Mouse (Mus musculus): ENCODE results near the gene Rxrg. TPM values are rescaled to one million over a fixed set of nuclear protein-coding genes. Genes with fewer than 3 reads are reported as not detected.

Rxrg gene
- total RNA-seq, 1 experiment, result 0.45 TPM

DNA sequence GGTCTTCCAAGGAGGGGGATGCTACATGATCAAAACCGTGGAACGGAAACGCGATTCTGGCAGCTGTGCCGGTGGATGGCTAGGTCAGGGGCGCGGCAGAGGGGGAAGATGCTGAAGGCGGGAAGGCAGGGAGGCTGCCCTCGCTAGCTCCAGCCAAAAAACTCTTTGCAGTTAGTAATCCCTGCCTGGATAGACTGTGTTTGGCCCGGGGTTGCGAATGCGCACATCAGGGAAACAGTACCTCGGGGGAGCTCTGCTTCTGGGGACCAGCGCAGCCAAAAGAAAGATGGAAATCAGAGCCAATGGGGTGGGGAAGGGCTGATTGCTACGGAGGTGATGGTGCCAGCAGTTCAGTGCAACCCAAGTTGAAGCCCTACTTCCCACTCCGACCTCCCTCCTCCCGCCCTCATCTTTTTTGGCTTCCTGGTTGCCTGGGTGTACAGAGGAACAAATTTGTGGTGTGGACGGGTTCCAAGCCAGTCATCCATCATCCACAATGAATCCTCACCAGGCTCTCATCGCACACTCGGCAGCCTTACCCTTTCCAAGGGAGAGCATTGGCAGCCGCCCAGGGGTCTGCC lies 62.4 kb downstream of the Rxrg start:
- in situ Hi-C loops (cut with MboI; ENCODE audit: low sequenced_read_pairs in 2 of 2, unreplicated experiment in 2 of 2), result no loop called here
- H3K4me3 ChIP-seq (ENCODE audit: insufficient read depth in 1 of 2, low read depth in 1 of 2, low read length in 2 of 2, poor library complexity in 1 of 2, severe bottlenecking in 1 of 2), result peak overlapping the region; percentile 38 to 59
- H3K36me3 ChIP-seq (ENCODE audit: control insufficient read depth, insufficient read depth, low read length, poor library complexity, severe bottlenecking), result no peaks in the 10 kb centered on the region
- no peak for DNase-seq (ENCODE audit: low read depth, low spot score)
- TF ChIP-seq HCFC1 (IDR thresholded peaks at IDR 0.05; ENCODE audit: borderline replicate concordance, insufficient read depth, low read length) (no peak), MAFK (IDR thresholded peaks at IDR 0.05; ENCODE audit: insufficient read depth, low read depth, low read length) (no peak), ZNF384 (IDR thresholded peaks at IDR 0.05; ENCODE audit: low read depth, low read length) (no peak), ZC3H11A (IDR thresholded peaks at IDR 0.05; ENCODE audit: borderline replicate concordance, low read depth, low read length) (no peak), CHD2 (IDR thresholded peaks at IDR 0.05; ENCODE audit: low read depth, low read length) (no peak)
- no peaks in the 10 kb centered on the region for H3K9me3 ChIP-seq (ENCODE audit: control insufficient read depth, insufficient read depth, low read depth, low read length)
- H3K27ac ChIP-seq (ENCODE audit: insufficient read depth, low read depth, low read length, poor library complexity, severe bottlenecking), result no peak overlapping the region
- H3K4me1 ChIP-seq (ENCODE audit: control insufficient read depth in 2 of 2, insufficient read depth in 2 of 2, low read length in 2 of 2, poor library complexity in 1 of 2), result peaks cover 0 to 2% of the 10 kb centered on the region in 2 experiments; a peak in 2 of 4 replicates
- no peak overlapping the region for H3K9ac ChIP-seq (ENCODE audit: insufficient read depth, low read depth, low read length, poor library complexity, severe bottlenecking)

DNA sequence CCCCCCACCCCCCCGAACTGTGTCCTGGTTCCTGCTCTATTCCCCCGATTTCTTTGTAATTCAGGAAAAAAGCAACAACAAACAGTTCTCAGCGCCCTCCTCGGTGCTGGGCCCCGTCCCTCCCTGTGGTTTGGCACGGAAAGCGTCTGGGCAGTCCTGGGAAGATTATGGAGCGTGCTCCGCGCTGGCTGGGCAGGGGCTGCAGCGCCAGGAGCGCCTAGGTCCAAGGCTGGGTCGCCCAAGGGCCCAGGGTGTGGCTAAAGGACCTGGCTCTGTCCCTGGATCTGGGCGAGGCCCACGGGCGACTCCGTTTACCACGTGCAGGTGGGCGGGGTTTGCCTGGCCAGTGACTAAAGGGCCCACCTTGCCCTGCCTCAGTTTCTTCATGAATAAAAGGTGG lies 62.9 kb downstream of the Rxrg start:
- in situ Hi-C loops (cut with MboI; ENCODE audit: low sequenced_read_pairs in 2 of 2, unreplicated experiment in 2 of 2), result no loop called here
- no peaks in the 10 kb centered on the region for H3K9me3 ChIP-seq (ENCODE audit: control insufficient read depth, insufficient read depth, low read depth, low read length)
- no peak overlapping the region for H3K27ac ChIP-seq (ENCODE audit: insufficient read depth, low read depth, low read length, poor library complexity, severe bottlenecking)
- no peaks in the 10 kb centered on the region for H3K36me3 ChIP-seq (ENCODE audit: control insufficient read depth, insufficient read depth, low read length, poor library complexity, severe bottlenecking)
- no peak for DNase-seq (ENCODE audit: low read depth, low spot score)
- peak overlapping the region; percentile 38 to 59 for H3K4me3 ChIP-seq (ENCODE audit: insufficient read depth in 1 of 2, low read depth in 1 of 2, low read length in 2 of 2, poor library complexity in 1 of 2, severe bottlenecking in 1 of 2)
- no peak for TF ChIP-seq ZC3H11A (IDR thresholded peaks at IDR 0.05; ENCODE audit: borderline replicate concordance, low read depth, low read length)
- TF ChIP-seq CHD2 (IDR thresholded peaks at IDR 0.05; ENCODE audit: low read depth, low read length), result no peak
- TF ChIP-seq MAFK (IDR thresholded peaks at IDR 0.05; ENCODE audit: insufficient read depth, low read depth, low read length), result no peak
- TF ChIP-seq ZNF384 (IDR thresholded peaks at IDR 0.05; ENCODE audit: low read depth, low read length), result no peak
- TF ChIP-seq HCFC1 (IDR thresholded peaks at IDR 0.05; ENCODE audit: borderline replicate concordance, insufficient read depth, low read length), result no peak
- H3K9ac ChIP-seq (ENCODE audit: insufficient read depth, low read depth, low read length, poor library complexity, severe bottlenecking), result no peak overlapping the region; the same call in 1 of the 2 replicates
- peaks cover 0 to 2% of the 10 kb centered on the region in 2 experiments; a peak in 2 of 4 replicates for H3K4me1 ChIP-seq (ENCODE audit: control insufficient read depth in 2 of 2, insufficient read depth in 2 of 2, low read length in 2 of 2, poor library complexity in 1 of 2)

DNA sequence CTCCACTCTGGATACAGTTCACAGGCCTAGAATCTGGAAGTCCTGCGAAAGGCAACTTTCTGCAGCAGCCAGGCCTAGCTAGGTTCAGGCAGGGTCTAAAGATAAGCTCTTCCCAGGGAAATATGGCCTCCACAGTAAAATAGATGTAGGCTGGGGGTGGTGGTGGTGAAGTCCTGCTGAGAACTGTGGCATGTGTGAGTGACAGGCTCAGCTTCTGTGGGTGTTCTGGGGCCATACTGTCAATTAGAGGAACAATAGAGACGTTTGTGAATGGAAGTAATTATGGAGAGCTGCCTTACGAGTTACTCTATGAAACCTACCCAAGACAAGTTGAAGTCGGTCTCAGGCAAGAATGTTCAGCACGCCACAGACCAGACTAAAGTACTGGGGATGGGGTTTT lies 65.0 kb downstream of the Rxrg start:
- DNase-seq (ENCODE audit: low read depth, low spot score), result no peak
- Histone ChIP-seq H3K4me3 (ENCODE audit: insufficient read depth in 1 of 2, low read depth in 1 of 2, low read length in 2 of 2, poor library complexity in 1 of 2, severe bottlenecking in 1 of 2) (no peak overlapping the region), H3K27ac (ENCODE audit: insufficient read depth, low read depth, low read length, poor library complexity, severe bottlenecking) (no peak overlapping the region), H3K4me1 (ENCODE audit: control insufficient read depth in 2 of 2, insufficient read depth in 2 of 2, low read length in 2 of 2, poor library complexity in 1 of 2) (peaks cover 0 to 2% of the 10 kb centered on the region in 2 experiments; a peak in 2 of 4 replicates), H3K9ac (ENCODE audit: insufficient read depth, low read depth, low read length, poor library complexity, severe bottlenecking) (no peak overlapping the region), H3K9me3 (ENCODE audit: control insufficient read depth, insufficient read depth, low read depth, low read length) (no peaks in the 10 kb centered on the region), H3K36me3 (ENCODE audit: control insufficient read depth, insufficient read depth, low read length, poor library complexity, severe bottlenecking) (no peaks in the 10 kb centered on the region)
- no peak for TF ChIP-seq MAFK (IDR thresholded peaks at IDR 0.05; ENCODE audit: insufficient read depth, low read depth, low read length)
- TF ChIP-seq HCFC1 (IDR thresholded peaks at IDR 0.05; ENCODE audit: borderline replicate concordance, insufficient read depth, low read length), result no peak
- TF ChIP-seq ZNF384 (IDR thresholded peaks at IDR 0.05; ENCODE audit: low read depth, low read length), result no peak
- no peak for TF ChIP-seq ZC3H11A (IDR thresholded peaks at IDR 0.05; ENCODE audit: borderline replicate concordance, low read depth, low read length)
- TF ChIP-seq CHD2 (IDR thresholded peaks at IDR 0.05; ENCODE audit: low read depth, low read length), result no peak
- in situ Hi-C loops (cut with MboI; ENCODE audit: low sequenced_read_pairs in 2 of 2, unreplicated experiment in 2 of 2), result no loop called here

DNA sequence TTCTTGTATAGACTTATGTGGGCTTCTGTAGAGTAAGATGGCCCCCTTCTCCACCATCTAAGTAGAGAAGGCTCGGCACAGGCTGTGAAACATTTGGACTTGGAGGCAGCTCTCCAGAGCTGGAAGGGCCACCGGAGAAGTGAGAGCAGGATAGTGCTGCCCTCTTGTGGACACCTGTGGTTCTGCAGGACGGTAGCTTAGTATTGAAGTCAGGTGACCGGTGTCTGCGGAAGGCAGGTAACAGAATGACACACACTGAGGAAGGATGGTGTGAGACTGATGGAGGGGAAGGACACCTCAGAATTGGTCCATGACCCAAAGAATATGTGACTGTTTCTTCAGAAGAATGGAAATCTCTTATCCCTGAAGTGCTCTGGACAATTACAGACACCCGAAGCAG lies 71.6 kb downstream of the Rxrg start:
- TF ChIP-seq ZC3H11A (IDR thresholded peaks at IDR 0.05; ENCODE audit: borderline replicate concordance, low read depth, low read length) (peak; percentile 55), MAFK (IDR thresholded peaks at IDR 0.05; ENCODE audit: insufficient read depth, low read depth, low read length) (no peak), HCFC1 (IDR thresholded peaks at IDR 0.05; ENCODE audit: borderline replicate concordance, insufficient read depth, low read length) (no peak), CHD2 (IDR thresholded peaks at IDR 0.05; ENCODE audit: low read depth, low read length) (no peak)
- H3K4me3 ChIP-seq (ENCODE audit: insufficient read depth in 1 of 2, low read depth in 1 of 2, low read length in 2 of 2, poor library complexity in 1 of 2, severe bottlenecking in 1 of 2), result no peak overlapping the region
- in situ Hi-C loops (cut with MboI; ENCODE audit: low sequenced_read_pairs in 2 of 2, unreplicated experiment in 2 of 2), result no loop called here
- no peaks in the 10 kb centered on the region for H3K36me3 ChIP-seq (ENCODE audit: control insufficient read depth, insufficient read depth, low read length, poor library complexity, severe bottlenecking)
- no peak overlapping the region for H3K9ac ChIP-seq (ENCODE audit: insufficient read depth, low read depth, low read length, poor library complexity, severe bottlenecking)
- peak; percentile 75 for DNase-seq (ENCODE audit: low read depth, low spot score)
- H3K27ac ChIP-seq (ENCODE audit: insufficient read depth, low read depth, low read length, poor library complexity, severe bottlenecking), result no peak overlapping the region
- H3K9me3 ChIP-seq (ENCODE audit: control insufficient read depth, insufficient read depth, low read depth, low read length), result no peaks in the 10 kb centered on the region
- no peaks in the 10 kb centered on the region for H3K4me1 ChIP-seq (ENCODE audit: control insufficient read depth in 2 of 2, insufficient read depth in 2 of 2, low read length in 2 of 2, poor library complexity in 1 of 2)
